In genomic region chr3:87974381-87974987, GRCm38 (mm10) we compare ENCODE assay signal across 8 mouse cellular contexts. TPM values are rescaled to one million over a fixed set of nuclear protein-coding genes. Genes with fewer than 3 reads are reported as not detected.
DNase-seq lines count a peak whose midpoint lies in the region; ATAC-seq lines count a peak whose summit lies in the region.

No protein-coding gene starts in this region.

- H3K36me3 ChIP-seq in embryonic facial prominence, embryonic 12.5 days = 0 out of 2 replicates have a peak, but pooled peaks cover 6% of the 10 kb centered on the region
- H3K36me3 ChIP-seq in hindbrain, embryonic 10.5 days = peaks cover 63% of the 10 kb centered on the region
- H3K36me3 ChIP-seq in midbrain, embryonic 15.5 days (replicated peaks) = no peaks in the 10 kb centered on the region

- 15% methylated on average over 12 of the region's 12 CpGs for WGBS in embryonic facial prominence, embryonic 12.5 days
- 7% methylated on average over 12 of the region's 12 CpGs for WGBS in hindbrain, embryonic 10.5 days
- WGBS in midbrain, embryonic 15.5 days = 8% methylated on average over 12 of the region's 12 CpGs

- H3K27ac ChIP-seq in embryonic facial prominence, embryonic 12.5 days = peak overlapping the region; percentile 24
- H3K27ac ChIP-seq in hindbrain, embryonic 10.5 days = peak overlapping the region; percentile 95
- H3K27ac ChIP-seq in midbrain, embryonic 15.5 days = peak overlapping the region; percentile 67

- H3K4me3 ChIP-seq in embryonic facial prominence, embryonic 12.5 days = 0 out of 2 replicates have a peak overlapping the region, but pooled peaks have one; percentile 53
- peak overlapping the region; percentile 87 for H3K4me3 ChIP-seq in hindbrain, embryonic 10.5 days
- H3K4me3 ChIP-seq in midbrain, embryonic 15.5 days = peak overlapping the region; percentile 51

- DNase-seq in WW6 (ENCODE audit: low read depth, low spot score) = peak; percentile 83
- DNase-seq in hindbrain, embryonic 10.5 days (ENCODE audit: low spot score) = peak; percentile 90
- DNase-seq in left cerebral cortex, adult 11 months (ENCODE audit: low spot score) = no peak
- no peak for DNase-seq in cerebellum, adult 11-12 months
- no peak for DNase-seq in kidney, postnatal 14 days
- no peak for DNase-seq in ovary, postnatal 10 days (ENCODE audit: low spot score)

- H3K4me1 ChIP-seq in embryonic facial prominence, embryonic 12.5 days = peaks cover 47% of the 10 kb centered on the region
- H3K4me1 ChIP-seq in hindbrain, embryonic 10.5 days (replicated peaks) = peaks cover 88% of the 10 kb centered on the region
- peaks cover 46% of the 10 kb centered on the region for H3K4me1 ChIP-seq in midbrain, embryonic 15.5 days

- H3K9me3 ChIP-seq in embryonic facial prominence, embryonic 12.5 days = no peaks in the 10 kb centered on the region
- H3K9me3 ChIP-seq in hindbrain, embryonic 10.5 days = no peaks in the 10 kb centered on the region
- no peaks in the 10 kb centered on the region for H3K9me3 ChIP-seq in midbrain, embryonic 15.5 days

- no peak for ATAC-seq in embryonic facial prominence, embryonic 12.5 days (ENCODE audit: insufficient number of reproducible peaks, insufficient read depth, low FRiP score, low TSS enrichment)
- no peak; the same call in 1 of the 2 replicates for ATAC-seq in midbrain, embryonic 15.5 days (replicated peaks)

- H3K27me3 ChIP-seq in embryonic facial prominence, embryonic 12.5 days = peaks cover 16% of the 10 kb centered on the region; the same call in 1 of the 2 replicates
- 0 out of 2 replicates have a peak, but pooled peaks cover 3% of the 10 kb centered on the region for H3K27me3 ChIP-seq in hindbrain, embryonic 10.5 days (ENCODE audit: insufficient read depth, poor library complexity, severe bottlenecking)
- 0 out of 2 replicates have a peak, but pooled peaks cover 4% of the 10 kb centered on the region for H3K27me3 ChIP-seq in midbrain, embryonic 15.5 days (replicated peaks)

- no peak overlapping the region; the same call in 1 of the 2 replicates for H3K9ac ChIP-seq in embryonic facial prominence, embryonic 12.5 days
- H3K9ac ChIP-seq in midbrain, embryonic 15.5 days = no peak overlapping the region

- H3K4me2 ChIP-seq in embryonic facial prominence, embryonic 12.5 days (replicated peaks) = peak overlapping the region; percentile 96
- H3K4me2 ChIP-seq in midbrain, embryonic 15.5 days = peak overlapping the region; percentile 93

RNA-seq across cellular contexts. Expression of gene Nes, which starts 3.6 kb away (rescaled TPM):
- polyA plus RNA-seq in embryonic facial prominence, embryonic 12.5 days (2016; fragmentation: Nextera tagmentation; extraction: Ambion mirVana) = 40.0 and 42.0 TPM in 2 replicates
- 109 and 143 TPM in 2 replicates for polyA plus RNA-seq in hindbrain, embryonic 10.5 days (2016; fragmentation: Nextera tagmentation; extraction: Ambion mirVana)
- 33.0 and 40.7 TPM in 2 replicates for polyA plus RNA-seq in midbrain, embryonic 15.5 days (2015; fragmentation: Nextera tagmentation; extraction: Ambion mirVana)

RNA-seq across cellular contexts. Expression of gene Bcan, which starts 25.5 kb away (rescaled TPM):
- 0.15 and 0.39 TPM in 2 replicates for polyA plus RNA-seq in embryonic facial prominence, embryonic 12.5 days (2016; fragmentation: Nextera tagmentation; extraction: Ambion mirVana)
- 0.91 and 0.95 TPM in 2 replicates for polyA plus RNA-seq in hindbrain, embryonic 10.5 days (2016; fragmentation: Nextera tagmentation; extraction: Ambion mirVana)
- 53.4 and 62.8 TPM in 2 replicates for polyA plus RNA-seq in midbrain, embryonic 15.5 days (2015; fragmentation: Nextera tagmentation; extraction: Ambion mirVana)

RNA-seq across cellular contexts. Expression of gene Crabp2, which starts 26.0 kb away (rescaled TPM):
- polyA plus RNA-seq in embryonic facial prominence, embryonic 12.5 days (2016; fragmentation: Nextera tagmentation; extraction: Ambion mirVana) = 467 and 481 TPM in 2 replicates
- 956 and 1,072 TPM in 2 replicates for polyA plus RNA-seq in hindbrain, embryonic 10.5 days (2016; fragmentation: Nextera tagmentation; extraction: Ambion mirVana)
- 44.8 and 52.1 TPM in 2 replicates for polyA plus RNA-seq in midbrain, embryonic 15.5 days (2015; fragmentation: Nextera tagmentation; extraction: Ambion mirVana)

RNA-seq across cellular contexts. Expression of gene Rrnad1, which starts 44.0 kb away (rescaled TPM):
- 23.2 and 23.8 TPM in 2 replicates for polyA plus RNA-seq in embryonic facial prominence, embryonic 12.5 days (2016; fragmentation: Nextera tagmentation; extraction: Ambion mirVana)
- 18.9 and 20.9 TPM in 2 replicates for polyA plus RNA-seq in hindbrain, embryonic 10.5 days (2016; fragmentation: Nextera tagmentation; extraction: Ambion mirVana)
- 23.0 and 23.2 TPM in 2 replicates for polyA plus RNA-seq in midbrain, embryonic 15.5 days (2015; fragmentation: Nextera tagmentation; extraction: Ambion mirVana)

RNA-seq across cellular contexts. Expression of gene Isg20l2, which starts 44.4 kb away (rescaled TPM):
- 75.4 and 80.1 TPM in 2 replicates for polyA plus RNA-seq in embryonic facial prominence, embryonic 12.5 days (2016; fragmentation: Nextera tagmentation; extraction: Ambion mirVana)
- polyA plus RNA-seq in hindbrain, embryonic 10.5 days (2016; fragmentation: Nextera tagmentation; extraction: Ambion mirVana) = 73.3 and 75.7 TPM in 2 replicates
- 30.5 and 34.9 TPM in 2 replicates for polyA plus RNA-seq in midbrain, embryonic 15.5 days (2015; fragmentation: Nextera tagmentation; extraction: Ambion mirVana)

Comparison
In these comparisons a context has a peak if more than half of its experiments do, and no peak if none do; other contexts are left out.
1. DNase-seq: peak in WW6 (single experiment) and hindbrain, embryonic 10.5 days (single experiment); none in left cerebral cortex, adult 11 months (single experiment), cerebellum, adult 11-12 months (single experiment), kidney, postnatal 14 days (single experiment) and ovary, postnatal 10 days (single experiment).
2. H3K27ac ChIP-seq: peak in every context shown above with its lines; median percentile 95 in hindbrain, embryonic 10.5 days; 67 in midbrain, embryonic 15.5 days; 24 in embryonic facial prominence, embryonic 12.5 days.
3. RNA of gene Bcan, which starts 25.5 kb away (polyA plus RNA-seq): 53.4 to 62.8 TPM in midbrain, embryonic 15.5 days; 0.91 to 0.95 TPM in hindbrain, embryonic 10.5 days and 0.15 to 0.39 TPM in embryonic facial prominence, embryonic 12.5 days; every median in the first group is over 10 times any median in the second.
4. Peak in every context shown above with its lines, with median percentiles within 50 percentile points of each other: H3K4me3 ChIP-seq.